Mouse (Mus musculus): ENCODE data around the gene Aff3. TPM values are rescaled to one million over a fixed set of nuclear protein-coding genes. Genes with fewer than 3 reads are reported as not detected.

The Aff3 gene
- total and polyA plus RNA-seq, 2 experiments from 2014 or later, result 1.1 to 1.9 TPM

DNA sequence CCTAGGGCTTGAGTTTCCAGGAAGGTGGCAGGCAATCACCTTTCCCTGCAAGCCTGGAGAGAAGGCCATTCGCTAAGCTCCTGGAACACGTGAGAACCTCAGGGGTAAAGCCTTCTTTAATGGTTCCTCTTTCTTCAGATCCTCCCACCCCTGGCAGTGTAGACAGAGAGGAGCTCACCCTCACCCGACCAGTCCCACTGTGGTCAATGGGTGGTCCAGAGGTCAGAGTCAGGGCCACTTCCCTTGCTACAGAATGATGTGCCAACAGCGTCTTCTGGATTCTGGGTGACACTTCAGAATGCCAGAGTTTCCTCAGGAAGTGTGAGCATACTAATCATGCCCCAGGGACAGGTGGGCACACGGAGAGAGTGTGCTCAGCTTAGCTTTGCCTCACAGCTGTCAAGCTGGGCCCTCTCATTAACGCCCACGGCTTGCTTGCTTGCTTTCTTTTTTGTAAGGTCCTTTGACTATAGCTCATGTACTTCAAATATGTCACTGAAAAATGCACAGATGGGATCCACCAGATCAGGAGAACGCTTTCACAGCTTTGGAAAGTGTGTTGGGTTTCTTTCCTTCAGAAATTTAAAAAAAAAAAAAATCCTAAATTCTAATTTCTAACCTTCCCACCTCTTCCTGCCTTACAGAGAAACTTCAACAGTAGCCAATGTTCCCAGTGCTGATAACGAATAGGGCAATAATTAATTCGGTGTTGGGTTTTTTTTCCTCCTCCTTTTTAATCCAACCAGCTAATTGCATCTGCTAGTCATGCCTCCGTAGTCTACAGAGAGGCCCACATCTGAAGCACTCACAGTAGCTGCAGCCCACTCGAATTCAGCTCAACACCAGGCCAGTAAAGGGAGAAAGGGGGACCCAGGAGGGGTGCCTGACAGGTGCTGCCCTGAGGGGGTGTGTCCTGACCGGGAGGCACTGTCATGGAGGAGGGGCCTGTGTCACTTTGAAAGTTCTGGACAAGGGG is 235.8 kb downstream of the Aff3 start:
- no peaks in the 10 kb centered on the region for H3K36me3 ChIP-seq (replicated peaks; ENCODE audit: control insufficient read depth, insufficient read depth, low read length)
- ATAC-seq (ENCODE audit: insufficient read depth, low read depth), result no peak
- no peak overlapping the region for H3K4me2 ChIP-seq (ENCODE audit: low read depth, low read length)
- H3K9me3 ChIP-seq (replicated peaks; ENCODE audit: control insufficient read depth, low read length), result no peaks in the 10 kb centered on the region
- TF ChIP-seq CTCF (IDR thresholded peaks at IDR 0.05; ENCODE audit: low read depth) (no peak), EP300 (IDR thresholded peaks at IDR 0.05; ENCODE audit: low read depth) (no peak)
- no peak overlapping the region for H3K9ac ChIP-seq (replicated peaks; ENCODE audit: low read depth, low read length)
- no peaks in the 10 kb centered on the region for H3K27me3 ChIP-seq (ENCODE audit: control insufficient read depth, insufficient read depth, low read length)
- WGBS, result 67% methylated on average over 13 of the region's 13 CpGs
- H3K4me1 ChIP-seq (ENCODE audit: control insufficient read depth, insufficient read depth), result no peaks in the 10 kb centered on the region
- no peak for DNase-seq (ENCODE audit: low spot score)
- no peak overlapping the region for H3K27ac ChIP-seq (ENCODE audit: low read depth)
- no peak overlapping the region for H3K4me3 ChIP-seq (ENCODE audit: low read depth, low read length)

DNA sequence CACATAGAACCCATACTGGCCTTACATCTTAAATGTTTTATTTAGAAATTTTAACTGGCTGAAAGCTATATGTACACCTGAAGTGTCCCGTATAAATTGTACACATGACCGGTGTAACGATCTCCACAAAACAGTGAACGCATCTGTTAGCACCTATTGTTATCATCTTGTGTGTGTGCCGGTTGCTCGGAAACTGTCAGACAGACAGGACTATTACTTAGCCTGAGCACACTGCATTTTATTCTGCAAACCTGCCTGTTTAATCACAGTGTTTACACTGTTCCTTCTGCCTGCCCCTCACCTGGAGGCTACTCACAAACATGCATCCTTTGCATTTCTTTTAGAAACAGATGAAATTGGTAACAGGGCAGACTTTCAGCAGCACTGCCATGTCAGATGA is 241.8 kb downstream of the Aff3 start:
- H3K9ac ChIP-seq (replicated peaks; ENCODE audit: low read depth, low read length), result no peak overlapping the region
- H3K9me3 ChIP-seq (replicated peaks; ENCODE audit: control insufficient read depth, low read length), result no peaks in the 10 kb centered on the region
- H3K4me3 ChIP-seq (ENCODE audit: low read depth, low read length), result no peak overlapping the region
- no peak overlapping the region for H3K4me2 ChIP-seq (ENCODE audit: low read depth, low read length)
- TF ChIP-seq CTCF (IDR thresholded peaks at IDR 0.05; ENCODE audit: low read depth), result no peak
- no peak for TF ChIP-seq EP300 (IDR thresholded peaks at IDR 0.05; ENCODE audit: low read depth)
- no peak for DNase-seq (ENCODE audit: low spot score)
- H3K4me1 ChIP-seq (ENCODE audit: control insufficient read depth, insufficient read depth), result no peaks in the 10 kb centered on the region
- no peaks in the 10 kb centered on the region for H3K27me3 ChIP-seq (ENCODE audit: control insufficient read depth, insufficient read depth, low read length)
- no peak for ATAC-seq (ENCODE audit: insufficient read depth, low read depth)
- no peak overlapping the region for H3K27ac ChIP-seq (ENCODE audit: low read depth)
- 85% methylated on average over 6 of the region's 6 CpGs for WGBS
- no peaks in the 10 kb centered on the region for H3K36me3 ChIP-seq (replicated peaks; ENCODE audit: control insufficient read depth, insufficient read depth, low read length)

DNA sequence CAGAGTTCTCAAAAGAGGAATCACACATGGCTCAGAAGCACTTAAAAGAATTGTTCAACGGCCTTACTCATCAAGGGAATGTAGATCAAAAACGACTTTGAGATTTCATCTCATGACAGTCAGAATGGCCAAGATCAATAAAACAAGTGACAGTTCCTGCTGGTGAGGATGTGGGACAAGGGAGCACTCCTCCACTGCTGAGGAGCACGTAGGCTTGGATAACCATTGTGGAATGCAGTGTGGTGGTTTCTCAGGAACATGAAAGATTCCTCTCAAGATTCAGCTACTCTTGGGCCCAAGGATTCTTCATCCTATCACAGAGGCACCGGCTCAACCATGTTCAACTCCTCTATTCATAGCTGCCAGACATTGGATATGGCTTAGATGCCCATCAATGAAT is 245.4 kb downstream of the Aff3 start:
- 79% methylated on average over 4 of the region's 4 CpGs for WGBS

DNA sequence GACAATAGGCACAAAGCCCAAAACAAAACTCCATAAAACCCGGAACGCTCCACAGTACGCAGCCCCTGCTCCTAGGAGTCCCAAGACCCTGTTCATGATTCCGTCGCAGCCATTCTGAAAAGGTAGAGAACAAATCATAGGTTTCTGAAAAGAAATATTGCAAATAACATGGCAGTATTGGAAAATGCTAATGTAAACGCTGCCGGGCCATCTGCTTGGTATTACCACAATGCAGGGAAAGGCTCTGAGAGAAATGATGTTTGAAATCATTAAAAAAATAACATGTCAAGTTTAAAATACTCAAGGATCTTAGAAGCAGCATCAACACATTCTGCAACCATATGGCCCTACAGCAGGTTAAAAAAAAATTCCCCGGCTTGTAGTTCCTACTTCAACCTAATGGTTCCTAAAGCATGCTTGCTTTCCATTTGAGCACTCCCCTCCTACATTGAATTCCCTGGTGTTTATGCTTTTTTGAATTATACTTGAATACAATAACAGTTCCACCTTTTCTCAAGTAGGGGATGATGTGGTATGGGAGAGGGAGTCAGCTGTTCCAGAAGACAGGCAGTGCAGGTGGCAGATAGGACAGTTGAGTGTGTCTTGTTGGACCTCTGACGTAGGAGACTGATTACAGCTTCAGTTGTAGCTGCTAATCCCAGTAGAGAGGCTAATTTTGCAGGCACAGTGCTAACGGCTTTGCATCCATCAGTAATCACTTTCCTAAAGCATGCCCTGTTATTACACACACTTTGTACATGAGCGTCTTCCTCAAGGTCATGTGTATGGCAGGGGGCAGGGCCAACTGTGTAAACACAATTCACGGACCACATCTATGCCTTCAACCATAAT is 246.3 kb downstream of the Aff3 start:
- no peaks in the 10 kb centered on the region for H3K36me3 ChIP-seq (replicated peaks; ENCODE audit: control insufficient read depth, insufficient read depth, low read length)
- no peak for ATAC-seq (ENCODE audit: insufficient read depth, low read depth)
- 78% methylated on average over 12 of the region's 12 CpGs for WGBS
- no peaks in the 10 kb centered on the region for H3K9me3 ChIP-seq (replicated peaks; ENCODE audit: control insufficient read depth, low read length)
- H3K4me1 ChIP-seq (ENCODE audit: control insufficient read depth, insufficient read depth), result no peaks in the 10 kb centered on the region
- no peaks in the 10 kb centered on the region for H3K27me3 ChIP-seq (ENCODE audit: control insufficient read depth, insufficient read depth, low read length)
- no peak overlapping the region for H3K9ac ChIP-seq (replicated peaks; ENCODE audit: low read depth, low read length)
- no peak overlapping the region for H3K27ac ChIP-seq (ENCODE audit: low read depth)
- no peak overlapping the region for H3K4me3 ChIP-seq (ENCODE audit: low read depth, low read length)
- no peak overlapping the region for H3K4me2 ChIP-seq (ENCODE audit: low read depth, low read length)
- TF ChIP-seq CTCF (IDR thresholded peaks at IDR 0.05; ENCODE audit: low read depth), result no peak
- TF ChIP-seq EP300 (IDR thresholded peaks at IDR 0.05; ENCODE audit: low read depth), result no peak
- no peak for DNase-seq (ENCODE audit: low spot score)

More for the DNA sequence above, 245.4 kb downstream of the Aff3 start:
- Histone ChIP-seq H3K36me3 (replicated peaks; ENCODE audit: control insufficient read depth, insufficient read depth, low read length) (no peaks in the 10 kb centered on the region), H3K27me3 (ENCODE audit: control insufficient read depth, insufficient read depth, low read length) (no peaks in the 10 kb centered on the region), H3K27ac (ENCODE audit: low read depth) (no peak overlapping the region), H3K4me3 (ENCODE audit: low read depth, low read length) (no peak overlapping the region), H3K9me3 (replicated peaks; ENCODE audit: control insufficient read depth, low read length) (no peaks in the 10 kb centered on the region), H3K9ac (replicated peaks; ENCODE audit: low read depth, low read length) (no peak overlapping the region), H3K4me2 (ENCODE audit: low read depth, low read length) (no peak overlapping the region), H3K4me1 (ENCODE audit: control insufficient read depth, insufficient read depth) (no peaks in the 10 kb centered on the region)
- TF ChIP-seq EP300 (IDR thresholded peaks at IDR 0.05; ENCODE audit: low read depth), result no peak
- no peak for TF ChIP-seq CTCF (IDR thresholded peaks at IDR 0.05; ENCODE audit: low read depth)
- DNase-seq (ENCODE audit: low spot score), result no peak
- ATAC-seq (ENCODE audit: insufficient read depth, low read depth), result no peak

DNA sequence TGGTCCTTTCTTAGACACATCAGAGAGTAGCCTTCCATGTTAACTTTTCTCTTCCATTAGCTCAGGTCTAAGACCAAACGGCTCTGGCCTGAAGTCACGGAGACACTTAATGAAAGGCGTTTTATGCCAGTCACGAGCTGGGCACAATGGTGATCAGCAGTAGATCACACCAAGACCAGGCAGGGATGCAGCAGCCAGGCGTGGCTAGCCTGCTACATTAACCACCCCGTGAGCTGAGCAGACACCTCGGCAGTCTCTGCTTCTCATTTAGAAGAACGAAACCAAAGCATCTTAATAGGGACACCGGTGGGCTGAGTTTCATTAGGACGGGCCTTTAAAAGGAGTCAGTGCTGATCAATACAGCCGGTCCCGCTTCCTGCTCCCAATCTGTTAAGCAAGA is 247.6 kb downstream of the Aff3 start:
- 90% methylated on average over 12 of the region's 12 CpGs for WGBS
- Histone ChIP-seq H3K27ac (ENCODE audit: low read depth) (no peak overlapping the region), H3K27me3 (ENCODE audit: control insufficient read depth, insufficient read depth, low read length) (no peaks in the 10 kb centered on the region), H3K4me1 (ENCODE audit: control insufficient read depth, insufficient read depth) (no peaks in the 10 kb centered on the region), H3K9me3 (replicated peaks; ENCODE audit: control insufficient read depth, low read length) (no peaks in the 10 kb centered on the region), H3K36me3 (replicated peaks; ENCODE audit: control insufficient read depth, insufficient read depth, low read length) (no peaks in the 10 kb centered on the region), H3K4me3 (ENCODE audit: low read depth, low read length) (no peak overlapping the region), H3K9ac (replicated peaks; ENCODE audit: low read depth, low read length) (no peak overlapping the region), H3K4me2 (ENCODE audit: low read depth, low read length) (no peak overlapping the region)
- TF ChIP-seq CTCF (IDR thresholded peaks at IDR 0.05; ENCODE audit: low read depth) (no peak), EP300 (IDR thresholded peaks at IDR 0.05; ENCODE audit: low read depth) (no peak)
- ATAC-seq (ENCODE audit: insufficient read depth, low read depth) (no peak), DNase-seq (ENCODE audit: low spot score) (no peak)

All from heart, postnatal 0 days (tissue).